Mouse (Mus musculus): ENCODE results near the gene Cep135. TPM values are rescaled to one million over a fixed set of nuclear protein-coding genes. Genes with fewer than 3 reads are reported as not detected.

Cep135 gene
- polyA plus RNA-seq, 1 experiment, result 8.7 TPM

DNA sequence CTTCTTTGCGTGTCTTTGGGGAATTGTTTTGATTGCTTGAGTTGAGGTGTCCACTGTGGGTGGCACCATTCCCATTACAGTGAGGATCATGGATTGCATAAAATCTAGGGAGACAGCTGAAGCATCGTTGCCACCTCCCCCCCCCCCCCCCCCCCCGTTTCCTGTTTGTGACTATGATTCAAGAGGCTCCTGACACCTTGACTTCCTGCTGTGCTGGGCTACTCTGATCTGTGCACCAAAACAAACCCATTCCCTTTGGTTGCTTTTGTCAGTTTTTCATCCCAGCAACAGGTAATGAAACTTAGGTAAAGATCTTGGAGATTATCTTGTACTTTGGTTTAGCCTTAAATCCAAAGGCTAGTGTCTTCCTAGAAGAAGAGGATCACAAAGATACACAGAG, 92.5 kb downstream of the Cep135 start:
- no peak overlapping the region for H3K4me3 ChIP-seq (ENCODE audit: insufficient read depth, low read length)
- TF ChIP-seq CTCF (IDR thresholded peaks at IDR 0.05; ENCODE audit: low read depth, low read length) (no peak), POLR2A (IDR thresholded peaks at IDR 0.05; ENCODE audit: borderline replicate concordance, low read depth, low read length) (no peak)
- H3K4me1 ChIP-seq (ENCODE audit: control insufficient read depth, insufficient read depth, low read length), result no peaks in the 10 kb centered on the region
- no peak overlapping the region for H3K27ac ChIP-seq (ENCODE audit: insufficient read depth, low read depth, low read length)

DNA sequence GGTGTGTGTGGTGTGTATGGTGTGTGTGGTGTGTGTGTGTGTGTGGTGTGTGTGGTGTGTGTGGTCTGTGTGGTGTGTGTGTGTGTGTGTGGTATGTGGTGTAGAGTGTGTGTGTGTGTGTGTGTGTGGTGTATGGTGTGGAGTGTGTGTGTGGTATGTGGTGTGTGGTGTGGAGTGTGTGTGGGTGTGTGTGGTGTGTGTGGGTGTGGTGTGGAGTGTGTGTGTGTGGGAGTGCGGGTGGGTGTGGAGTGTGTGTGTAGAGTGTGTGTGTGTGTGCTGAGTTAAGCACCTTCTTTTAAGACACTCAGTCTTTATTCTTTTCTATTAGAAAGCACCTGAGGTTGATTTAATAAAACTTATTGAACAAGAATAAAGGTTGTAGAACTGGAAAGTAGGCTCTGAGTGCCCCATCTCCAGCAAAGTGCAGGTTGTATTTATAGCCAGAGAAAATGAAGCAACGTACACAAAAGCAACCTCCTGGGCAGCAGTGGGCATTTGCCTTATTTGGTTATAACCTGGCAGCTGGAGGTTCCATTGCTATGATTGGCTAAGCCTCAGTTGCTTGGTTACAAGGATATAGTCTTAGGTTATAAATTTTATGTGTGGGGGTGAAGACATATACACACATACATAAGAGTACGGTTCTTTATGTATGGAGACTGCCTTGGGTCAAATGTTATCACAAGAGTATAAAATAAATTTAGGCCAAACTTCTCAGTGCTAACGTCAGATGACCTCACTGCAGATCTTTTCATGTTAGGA, 93.6 kb downstream of the Cep135 start:
- TF ChIP-seq POLR2A (IDR thresholded peaks at IDR 0.05; ENCODE audit: borderline replicate concordance, low read depth, low read length) (no peak), CTCF (IDR thresholded peaks at IDR 0.05; ENCODE audit: low read depth, low read length) (no peak)
- no peak overlapping the region for H3K27ac ChIP-seq (ENCODE audit: insufficient read depth, low read depth, low read length)
- no peaks in the 10 kb centered on the region for H3K4me1 ChIP-seq (ENCODE audit: control insufficient read depth, insufficient read depth, low read length)
- H3K4me3 ChIP-seq (ENCODE audit: insufficient read depth, low read length), result no peak overlapping the region

DNA sequence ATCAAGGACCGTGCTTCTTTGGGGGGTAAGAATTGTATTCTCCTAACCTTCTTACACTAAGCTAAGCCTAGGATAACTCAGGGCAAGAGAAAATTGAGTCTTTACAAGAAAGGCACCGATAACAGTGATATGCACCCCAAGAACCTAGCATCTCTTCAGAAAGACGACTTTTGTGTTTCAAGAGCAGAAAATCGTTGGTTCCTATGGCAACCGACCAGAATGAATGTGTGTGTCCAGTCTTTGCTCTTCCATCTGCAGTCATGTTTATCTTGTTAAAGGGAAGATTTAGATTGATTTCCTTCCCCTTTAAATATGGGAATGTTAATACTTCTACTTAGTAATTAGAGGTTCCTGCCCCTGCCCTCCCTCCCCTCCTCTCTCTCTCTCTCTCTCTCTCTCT, 95.0 kb downstream of the Cep135 start:
- Histone ChIP-seq H3K27ac (ENCODE audit: insufficient read depth, low read depth, low read length) (no peak overlapping the region), H3K4me3 (ENCODE audit: insufficient read depth, low read length) (no peak overlapping the region), H3K4me1 (ENCODE audit: control insufficient read depth, insufficient read depth, low read length) (no peaks in the 10 kb centered on the region)
- TF ChIP-seq CTCF (IDR thresholded peaks at IDR 0.05; ENCODE audit: low read depth, low read length) (no peak), POLR2A (IDR thresholded peaks at IDR 0.05; ENCODE audit: borderline replicate concordance, low read depth, low read length) (no peak)

DNA sequence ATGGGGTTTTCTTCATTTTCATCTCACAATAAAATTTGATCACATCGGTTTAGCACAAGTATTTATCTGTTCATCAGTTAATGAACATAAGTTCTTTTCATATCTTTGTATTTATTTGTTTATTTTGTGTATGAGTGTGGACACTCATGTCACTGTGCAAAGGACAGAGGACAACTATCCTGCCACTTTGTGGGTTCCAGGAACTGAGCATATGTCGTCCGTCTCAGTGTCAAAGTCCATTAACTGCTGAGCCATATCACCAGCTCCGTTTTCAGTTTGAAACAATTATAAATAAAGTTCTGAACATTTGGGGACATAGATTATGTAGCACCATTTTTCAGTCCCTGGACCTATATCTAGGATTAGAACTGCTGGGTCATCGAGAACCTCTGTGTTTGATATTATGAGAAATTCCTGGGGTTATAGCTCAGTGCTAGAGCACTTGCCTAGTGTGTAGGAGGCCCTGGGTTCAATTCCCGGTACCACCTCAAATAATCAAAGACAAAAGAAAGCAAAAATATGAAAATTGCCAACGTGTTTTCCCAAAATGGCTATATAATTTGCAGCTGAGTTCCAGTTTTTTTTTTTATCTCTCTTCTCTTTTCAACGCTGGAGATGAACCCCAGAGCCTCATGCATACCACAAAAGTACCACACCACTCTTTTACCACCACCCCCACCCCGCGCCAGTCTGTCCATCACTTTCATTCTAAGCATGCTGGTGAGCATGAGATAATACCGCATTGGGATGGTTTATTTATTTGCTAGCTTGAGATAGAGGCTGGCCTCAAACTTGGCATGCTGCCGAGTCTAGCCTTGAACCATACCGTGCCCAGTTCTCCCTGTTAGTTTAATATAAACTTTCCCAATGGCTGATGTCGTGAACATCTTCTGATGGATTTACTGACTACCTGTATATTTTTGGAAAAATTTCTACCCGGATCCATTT, 96.4 kb downstream of the Cep135 start:
- Histone ChIP-seq H3K27ac (ENCODE audit: insufficient read depth, low read depth, low read length) (no peak overlapping the region), H3K4me3 (ENCODE audit: insufficient read depth, low read length) (no peak overlapping the region), H3K4me1 (ENCODE audit: control insufficient read depth, insufficient read depth, low read length) (no peaks in the 10 kb centered on the region)
- TF ChIP-seq POLR2A (IDR thresholded peaks at IDR 0.05; ENCODE audit: borderline replicate concordance, low read depth, low read length) (no peak), CTCF (IDR thresholded peaks at IDR 0.05; ENCODE audit: low read depth, low read length) (no peak)

DNA sequence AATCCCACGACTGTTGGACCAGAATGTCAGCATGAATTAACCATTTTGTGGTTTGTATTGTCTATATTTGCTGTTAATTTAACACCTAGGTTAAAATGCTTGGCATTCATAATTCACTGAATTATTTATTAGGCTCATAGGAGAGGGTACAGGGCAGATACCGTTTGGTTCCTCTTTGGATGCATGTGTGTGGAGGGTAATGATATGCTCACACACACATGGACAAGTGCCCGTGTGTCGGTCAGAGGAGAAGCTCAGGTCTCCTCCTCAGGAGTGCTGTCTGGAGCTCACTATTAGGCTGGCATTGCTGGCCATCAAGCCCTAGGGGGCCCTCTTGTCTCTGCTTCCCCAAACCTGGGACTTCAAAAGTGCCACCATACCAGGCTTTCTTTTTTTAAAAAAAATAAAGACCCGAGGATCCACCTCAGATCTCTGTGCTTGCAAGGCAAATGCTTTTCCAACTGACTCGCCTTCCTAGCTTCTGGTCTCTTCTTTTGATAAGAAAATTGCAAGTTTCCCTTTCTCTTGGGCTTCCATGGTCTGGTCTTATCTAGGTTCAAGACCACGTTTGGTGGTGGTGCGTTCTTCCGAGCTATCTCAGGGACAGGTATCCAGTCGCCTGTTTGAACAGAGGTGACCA, 99.6 kb downstream of the Cep135 start:
- Histone ChIP-seq H3K4me3 (ENCODE audit: insufficient read depth, low read length) (no peak overlapping the region), H3K4me1 (ENCODE audit: control insufficient read depth, insufficient read depth, low read length) (no peaks in the 10 kb centered on the region), H3K27ac (ENCODE audit: insufficient read depth, low read depth, low read length) (no peak overlapping the region)
- TF ChIP-seq POLR2A (IDR thresholded peaks at IDR 0.05; ENCODE audit: borderline replicate concordance, low read depth, low read length), result no peak
- no peak for TF ChIP-seq CTCF (IDR thresholded peaks at IDR 0.05; ENCODE audit: low read depth, low read length)

DNA sequence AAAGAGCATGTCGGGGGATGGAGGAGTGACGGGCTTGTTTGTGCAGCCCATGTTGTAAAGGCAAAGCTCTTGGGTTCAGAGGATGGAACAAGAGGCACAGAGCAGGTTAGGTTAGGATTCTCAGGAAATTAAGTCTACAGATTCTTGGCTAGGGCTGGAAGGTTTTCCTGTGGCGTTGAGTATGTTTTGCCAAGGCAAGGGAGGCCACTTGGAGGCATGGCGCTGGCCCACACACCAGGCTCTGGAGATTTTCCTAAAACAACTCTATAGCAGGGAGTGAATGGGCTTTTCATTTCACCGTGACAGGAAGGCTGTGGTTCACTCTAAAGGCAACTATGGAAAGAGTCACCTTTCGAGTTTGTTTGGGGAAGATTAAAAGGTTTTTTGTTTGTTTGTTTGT, 100.1 kb downstream of the Cep135 start:
- Histone ChIP-seq H3K27ac (ENCODE audit: insufficient read depth, low read depth, low read length) (no peak overlapping the region), H3K4me1 (ENCODE audit: control insufficient read depth, insufficient read depth, low read length) (no peaks in the 10 kb centered on the region), H3K4me3 (ENCODE audit: insufficient read depth, low read length) (no peak overlapping the region)
- no peak for TF ChIP-seq CTCF (IDR thresholded peaks at IDR 0.05; ENCODE audit: low read depth, low read length)

DNA sequence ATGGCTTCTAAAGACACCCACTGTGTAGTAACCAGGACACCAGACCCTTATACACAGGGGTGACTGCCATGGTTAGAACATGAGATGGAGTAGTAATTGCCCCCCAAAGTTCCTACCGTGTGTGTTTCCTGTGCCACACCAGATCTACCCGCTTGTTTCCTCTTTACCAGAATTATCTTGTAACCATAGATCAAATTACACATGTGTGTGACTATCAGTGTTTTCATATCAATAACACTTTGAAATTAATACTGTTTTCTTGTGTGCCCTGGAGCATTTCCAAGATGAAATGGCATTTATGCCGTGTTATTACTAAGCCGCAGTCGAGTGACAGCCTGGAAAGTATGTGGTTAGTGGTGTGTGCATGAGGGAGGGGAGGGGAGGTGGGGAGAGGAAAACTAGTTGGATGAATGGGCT, 101.7 kb downstream of the Cep135 start:
- H3K4me1 ChIP-seq (ENCODE audit: control insufficient read depth, insufficient read depth, low read length), result no peaks in the 10 kb centered on the region
- no peak overlapping the region for H3K4me3 ChIP-seq (ENCODE audit: insufficient read depth, low read length)
- TF ChIP-seq CTCF (IDR thresholded peaks at IDR 0.05; ENCODE audit: low read depth, low read length) (no peak), POLR2A (IDR thresholded peaks at IDR 0.05; ENCODE audit: borderline replicate concordance, low read depth, low read length) (no peak)
- H3K27ac ChIP-seq (ENCODE audit: insufficient read depth, low read depth, low read length), result no peak overlapping the region

DNA sequence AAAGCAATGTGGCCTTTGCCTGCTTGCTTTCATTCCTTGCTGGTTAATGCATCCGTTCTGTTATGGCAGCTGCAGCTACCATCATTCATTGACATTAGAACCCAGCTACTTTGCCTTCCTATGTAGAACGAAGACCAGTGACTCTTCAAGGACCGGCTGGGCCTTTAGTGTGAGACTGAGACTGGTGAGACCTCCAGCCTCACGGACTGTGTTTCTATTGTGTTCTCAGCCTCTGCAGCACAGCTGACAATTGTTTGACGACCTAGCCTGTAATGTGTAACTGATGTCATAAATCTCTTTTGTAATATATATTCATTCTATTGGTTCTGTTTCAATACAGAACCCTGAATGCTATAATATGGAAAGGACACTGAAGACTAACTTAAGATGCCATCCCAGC, 102.8 kb downstream of the Cep135 start:
- no peak overlapping the region for H3K27ac ChIP-seq (ENCODE audit: insufficient read depth, low read depth, low read length)
- H3K4me3 ChIP-seq (ENCODE audit: insufficient read depth, low read length), result no peak overlapping the region
- no peak for TF ChIP-seq POLR2A (IDR thresholded peaks at IDR 0.05; ENCODE audit: borderline replicate concordance, low read depth, low read length)
- no peak for TF ChIP-seq CTCF (IDR thresholded peaks at IDR 0.05; ENCODE audit: low read depth, low read length)
- no peaks in the 10 kb centered on the region for H3K4me1 ChIP-seq (ENCODE audit: control insufficient read depth, insufficient read depth, low read length)

DNA sequence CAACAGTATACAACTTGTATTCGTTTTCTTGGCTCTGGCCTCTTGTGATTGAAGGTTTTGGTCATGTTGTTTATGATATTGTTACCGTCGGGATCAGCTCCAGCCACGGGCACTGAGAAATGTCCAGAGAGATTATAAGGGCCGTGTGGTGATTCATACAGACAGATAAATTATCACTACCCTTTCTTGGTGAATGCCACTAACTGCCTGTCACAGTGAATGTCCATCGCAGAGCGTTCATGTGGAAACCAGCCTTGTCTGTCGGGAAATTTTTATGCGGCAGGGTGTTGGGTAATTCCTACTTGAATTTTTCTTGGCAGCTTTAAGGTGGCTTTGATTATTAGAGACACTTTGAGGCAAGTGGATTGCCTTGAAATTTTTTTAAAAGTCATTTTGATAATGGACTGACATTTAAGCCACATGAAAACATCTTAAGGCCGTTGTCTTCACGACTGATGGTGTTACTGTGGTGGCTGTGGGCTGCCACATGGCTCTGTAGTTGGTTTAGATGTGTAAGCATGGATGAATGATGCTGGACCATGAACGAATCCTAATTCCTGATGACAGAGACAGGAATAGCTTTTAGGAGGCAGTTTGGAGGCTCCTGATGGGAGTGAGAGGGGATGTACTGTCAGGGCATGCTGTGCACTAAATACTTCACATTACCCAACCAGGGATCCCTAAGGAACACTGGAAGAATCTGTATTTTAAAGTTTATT, 103.4 kb downstream of the Cep135 start:
- TF ChIP-seq POLR2A (IDR thresholded peaks at IDR 0.05; ENCODE audit: borderline replicate concordance, low read depth, low read length) (no peak), CTCF (IDR thresholded peaks at IDR 0.05; ENCODE audit: low read depth, low read length) (no peak)
- no peak overlapping the region for H3K27ac ChIP-seq (ENCODE audit: insufficient read depth, low read depth, low read length)
- H3K4me3 ChIP-seq (ENCODE audit: insufficient read depth, low read length), result no peak overlapping the region
- no peaks in the 10 kb centered on the region for H3K4me1 ChIP-seq (ENCODE audit: control insufficient read depth, insufficient read depth, low read length)

Other genes with a start within 250 kb of the Cep135 start
- gene Nmu, start 224.9 kb upstream of the Cep135 start, polyA plus RNA-seq (2012; ENCODE audit: insufficient read depth, insufficient read length, missing spikeins), result not detected in 2 replicates
- not detected in 2 replicates for gene Gm7271, start 104.7 kb upstream of the Cep135 start, polyA plus RNA-seq (2012; ENCODE audit: insufficient read depth, insufficient read length, missing spikeins)
- 48.8 and 57.5 TPM in 2 replicates for gene Exoc1, start 59.4 kb upstream of the Cep135 start, polyA plus RNA-seq (2012; ENCODE audit: insufficient read depth, insufficient read length, missing spikeins)
- 0.48 and 1.2 TPM in 2 replicates for gene C530008M17Rik, start 67.8 kb downstream of the Cep135 start, polyA plus RNA-seq (2012; ENCODE audit: insufficient read depth, insufficient read length, missing spikeins)

All from bone marrow macrophage, adult 2 months (primary cell).